Mouse (Mus musculus) layer of hippocampus, adult 9-11 months (tissue): ENCODE measurements at regions not wholly inside any gene's neighbourhood (a gene's known extent, or its start where the extent isn't known, plus 50 kb on each side); places are given as distances from the start of the nearest gene placed in this dataset.

Experiments used
- DNase-seq: peaks from one replicate; pipeline ENCODE4 v3.0.0; 2022

DNA sequence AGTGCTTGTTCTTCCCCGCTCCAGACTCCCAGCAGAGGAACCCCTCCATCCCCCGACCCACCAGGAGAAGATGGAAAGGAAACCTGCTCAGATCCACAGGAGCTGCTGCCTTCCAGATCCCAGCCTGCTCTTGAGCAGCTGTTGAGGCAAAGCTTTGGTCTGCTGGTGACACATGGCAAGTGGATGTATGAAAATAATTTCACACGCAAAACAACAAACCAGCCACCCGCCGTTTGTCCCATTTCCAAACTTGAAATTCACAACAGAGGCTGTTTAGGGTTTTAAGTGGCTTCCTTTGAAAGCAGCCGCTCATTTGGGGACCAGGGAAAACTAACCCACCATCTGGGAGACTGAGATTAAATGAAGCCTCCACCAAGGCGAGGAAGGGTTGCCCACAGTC lies 220.8 kb upstream of the Zdhhc25 start:
- peak; percentile 6 for DNase-seq

DNA sequence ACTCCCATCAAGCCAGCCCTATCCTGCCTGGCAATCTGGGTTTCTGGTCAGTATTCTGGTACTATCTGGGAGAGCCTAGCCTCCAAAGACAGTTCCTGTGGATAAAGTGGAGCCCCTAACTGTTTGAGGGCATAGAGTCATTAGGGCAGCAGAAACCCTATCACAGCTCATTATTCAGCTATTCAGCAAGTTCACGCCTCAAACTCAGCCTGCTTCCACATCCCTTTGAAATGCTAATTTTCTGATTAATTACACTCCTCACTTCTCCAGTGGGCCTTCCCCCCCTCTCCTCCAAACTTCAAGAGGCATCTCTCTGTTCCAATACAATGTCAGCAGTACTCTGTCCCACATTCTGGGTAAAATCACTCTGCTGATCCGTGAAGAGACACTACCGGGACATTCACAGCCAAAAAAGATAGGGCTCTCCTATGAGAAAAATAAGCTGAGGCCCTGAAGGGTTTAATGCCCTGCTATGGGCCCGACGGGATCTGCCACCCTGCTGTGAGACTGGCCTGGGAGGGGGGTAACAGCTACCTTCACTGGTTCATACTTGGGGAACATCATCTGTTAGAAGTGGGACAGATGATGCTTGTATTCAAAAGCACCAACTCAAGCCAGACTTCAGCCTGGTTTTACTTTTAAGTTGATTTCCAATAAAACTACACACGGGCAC lies 220.0 kb upstream of the Zdhhc25 start:
- DNase-seq, result no peak

DNA sequence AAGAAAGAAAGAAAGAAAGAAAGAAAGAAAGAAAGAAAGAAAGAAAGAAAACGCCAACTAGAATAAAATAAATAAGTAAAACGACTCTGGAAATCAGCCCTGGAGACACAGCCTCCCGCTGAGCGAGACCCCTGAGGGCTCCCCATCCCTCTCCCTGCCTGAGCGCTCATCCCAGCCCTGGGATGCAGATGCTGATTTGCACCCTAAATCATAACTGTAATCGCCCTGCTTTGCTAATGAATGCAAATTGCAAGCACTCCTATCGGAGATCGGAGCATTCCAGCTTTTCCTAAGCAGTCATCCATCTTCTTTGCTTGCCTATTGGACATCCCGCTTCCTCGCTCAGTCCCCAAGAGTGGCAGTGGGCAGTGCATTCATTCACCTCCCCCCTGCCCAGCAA lies 218.7 kb upstream of the Zdhhc25 start:
- no peak for DNase-seq

DNA sequence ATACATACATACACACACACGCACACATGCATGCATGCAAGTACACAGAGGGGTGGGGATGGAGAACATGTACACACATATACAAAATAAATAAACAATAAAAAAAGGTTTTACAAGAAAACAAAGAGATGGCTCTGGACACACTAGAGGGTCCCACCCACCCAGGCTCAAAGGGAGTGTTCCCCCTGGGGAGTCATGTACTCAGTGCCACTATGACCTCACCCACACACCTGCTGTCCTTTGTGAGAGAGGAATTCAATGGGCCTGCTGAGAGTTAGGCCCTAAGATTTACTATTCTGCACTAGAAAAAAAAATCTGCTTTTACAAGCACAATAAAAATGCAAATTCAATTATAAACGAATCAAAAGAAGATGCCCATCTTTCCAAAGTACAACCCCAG lies 214.2 kb upstream of the Zdhhc25 start:
- no peak for DNase-seq

DNA sequence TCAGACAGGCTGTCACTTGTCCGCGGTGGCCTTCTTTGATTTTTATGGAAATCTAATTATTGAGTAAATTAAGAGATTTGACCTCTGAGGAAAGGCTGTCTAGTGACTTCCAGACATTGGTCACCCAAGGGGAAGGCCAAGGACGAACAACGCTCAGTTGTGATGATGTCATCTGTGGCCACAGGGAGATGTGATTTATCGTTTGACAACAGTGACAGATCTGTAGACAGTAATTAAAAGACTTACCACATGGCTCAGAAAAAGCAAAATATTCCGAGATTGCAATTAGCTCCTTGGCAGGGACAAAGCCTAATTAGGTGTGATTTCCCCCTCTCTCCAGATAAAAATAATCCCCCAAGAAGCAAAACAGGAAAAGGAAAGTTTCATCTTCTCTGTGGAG lies 213.4 kb upstream of the Zdhhc25 start:
- no peak for DNase-seq

DNA sequence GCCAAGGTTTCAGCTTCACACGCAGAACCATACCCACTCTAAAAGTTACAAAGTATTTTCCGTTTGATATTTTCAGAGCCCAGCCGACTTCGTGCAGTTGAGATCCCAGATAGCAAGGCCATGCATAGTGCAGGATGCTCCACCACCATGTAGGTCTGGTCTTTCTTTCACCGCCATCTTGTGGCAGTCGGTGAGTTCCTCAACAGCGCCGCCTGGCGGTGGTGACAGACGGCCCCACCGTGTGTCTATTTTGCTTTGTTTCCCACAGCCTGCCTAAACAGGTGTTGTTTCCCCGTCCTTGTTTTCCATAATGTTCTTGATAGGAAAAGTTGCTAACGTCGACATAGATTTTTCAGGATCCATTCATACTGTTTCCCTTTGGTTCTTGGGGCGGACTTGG lies 208.3 kb upstream of the Zdhhc25 start:
- no peak for DNase-seq

DNA sequence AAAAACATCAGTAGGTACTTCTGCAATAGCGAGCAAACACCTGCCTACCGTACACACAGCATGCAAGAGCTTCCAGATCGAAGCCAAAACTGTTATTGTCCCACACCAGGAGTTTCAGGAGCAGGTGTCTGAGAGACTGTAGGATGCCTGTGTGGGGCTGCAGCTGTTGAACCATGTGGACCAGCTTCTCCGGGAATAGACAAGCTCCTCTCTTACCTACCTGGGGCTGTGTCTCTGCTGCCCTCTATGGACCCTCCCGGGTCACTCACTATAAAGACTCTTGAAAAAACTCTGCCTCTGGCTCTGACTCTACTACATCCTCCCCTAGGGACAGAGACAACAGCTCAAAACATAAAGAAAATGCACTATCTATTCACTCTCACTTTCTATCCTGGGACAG lies 201.0 kb upstream of the Zdhhc25 start:
- peak; percentile 37 for DNase-seq

DNA sequence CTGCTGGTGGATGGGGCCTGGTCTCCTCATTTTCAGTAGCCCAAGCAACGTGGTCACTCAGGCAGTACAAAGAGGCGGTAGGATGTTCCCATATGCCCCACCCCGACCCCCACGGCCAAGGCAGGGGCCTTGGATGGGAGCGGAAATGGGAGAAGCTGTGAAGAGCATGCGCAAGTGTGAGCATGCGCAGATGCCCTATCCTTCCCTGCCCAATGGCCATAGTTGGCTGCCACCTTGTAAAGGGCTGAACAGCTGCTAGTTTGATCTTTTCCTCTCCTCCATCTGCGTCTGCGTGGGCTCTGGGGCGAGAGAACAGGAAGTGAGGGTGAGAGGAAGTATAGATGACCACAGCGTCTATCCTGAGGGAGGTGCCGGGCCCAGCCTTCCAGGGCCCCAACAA lies 200.1 kb upstream of the Zdhhc25 start:
- DNase-seq, result no peak

DNA sequence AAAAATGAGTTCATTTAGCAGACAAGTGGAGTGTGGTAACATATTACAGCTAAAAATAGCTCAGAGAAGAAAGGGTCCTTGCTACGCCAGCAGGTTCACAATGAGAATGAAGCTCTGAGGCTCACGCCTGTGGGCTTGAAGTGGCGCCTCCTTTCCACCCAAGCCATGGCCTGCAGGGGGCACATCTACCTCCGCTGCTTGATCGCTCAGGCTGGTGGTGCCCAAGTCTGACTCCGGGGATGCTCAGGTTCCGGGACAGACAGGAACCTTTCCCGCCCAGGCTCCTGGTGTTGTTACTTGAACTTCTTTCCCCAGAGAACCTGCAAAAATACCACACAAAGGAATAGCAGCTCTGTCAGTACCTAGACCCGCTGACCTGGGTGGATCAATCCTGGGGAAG lies 199.3 kb upstream of the Zdhhc25 start:
- DNase-seq, result no peak

DNA sequence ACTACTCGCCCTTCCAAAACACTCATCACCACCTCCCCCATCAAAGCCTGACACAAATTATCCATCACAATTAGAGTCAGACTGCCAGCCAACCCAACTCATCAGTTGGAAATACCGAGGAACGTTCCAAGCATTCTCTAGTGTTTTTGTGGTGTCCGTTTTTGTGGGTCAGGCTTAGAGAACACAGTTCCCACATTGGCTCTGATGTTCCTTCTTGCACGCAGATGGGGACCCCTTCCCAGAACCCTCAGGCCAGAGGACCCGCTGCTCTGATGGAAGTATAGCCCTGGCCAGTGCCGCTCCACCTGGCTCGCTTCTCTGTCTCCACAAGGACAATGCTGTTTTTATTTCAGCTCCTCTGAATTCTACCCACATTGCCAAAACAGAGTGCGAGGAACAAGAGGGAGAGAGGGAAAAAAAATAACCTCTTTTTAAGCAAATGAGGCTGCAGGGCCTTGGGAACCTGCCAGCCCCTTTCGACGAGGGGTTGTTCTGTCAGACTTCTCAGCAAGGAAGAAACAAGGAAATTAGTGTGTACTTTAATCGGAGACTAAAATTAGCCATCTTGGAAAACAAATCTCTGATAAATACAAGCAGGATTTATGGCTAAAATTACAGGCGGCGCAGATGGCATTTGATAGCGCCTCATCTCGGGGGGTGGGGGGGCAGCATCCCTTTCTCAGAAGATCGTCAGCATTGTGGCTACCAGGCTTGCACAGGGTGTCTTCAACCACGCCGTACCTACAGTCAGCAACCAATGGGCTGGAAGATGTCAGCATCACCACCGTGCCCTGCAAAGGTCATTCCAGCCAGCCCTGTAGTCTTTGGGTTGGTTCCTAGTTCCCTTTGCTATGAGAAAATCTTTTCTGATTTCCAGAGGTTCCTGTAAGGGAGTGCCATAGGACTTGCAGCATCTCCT lies 191.4 kb upstream of the Zdhhc25 start:
- DNase-seq, result peak; percentile 44

DNA sequence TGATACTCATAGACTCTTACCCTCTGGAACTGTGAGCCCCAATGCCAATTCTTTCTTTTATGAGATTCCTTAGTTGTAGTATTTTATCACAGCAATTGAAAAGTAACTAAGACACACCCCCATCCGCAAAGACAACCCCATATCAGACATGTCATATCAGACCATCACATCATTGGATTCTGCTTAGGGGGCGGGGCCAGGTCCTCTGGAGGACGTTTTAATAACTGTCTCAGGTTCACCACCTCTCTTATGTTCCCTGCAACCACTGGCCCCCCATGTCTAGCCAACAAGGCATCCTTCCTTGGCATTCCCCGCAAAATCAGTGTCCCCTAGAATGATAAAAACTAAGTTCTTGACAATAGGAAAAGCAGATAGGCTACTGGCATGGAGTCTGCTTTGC lies 185.9 kb upstream of the Zdhhc25 start:
- DNase-seq, result no peak

DNA sequence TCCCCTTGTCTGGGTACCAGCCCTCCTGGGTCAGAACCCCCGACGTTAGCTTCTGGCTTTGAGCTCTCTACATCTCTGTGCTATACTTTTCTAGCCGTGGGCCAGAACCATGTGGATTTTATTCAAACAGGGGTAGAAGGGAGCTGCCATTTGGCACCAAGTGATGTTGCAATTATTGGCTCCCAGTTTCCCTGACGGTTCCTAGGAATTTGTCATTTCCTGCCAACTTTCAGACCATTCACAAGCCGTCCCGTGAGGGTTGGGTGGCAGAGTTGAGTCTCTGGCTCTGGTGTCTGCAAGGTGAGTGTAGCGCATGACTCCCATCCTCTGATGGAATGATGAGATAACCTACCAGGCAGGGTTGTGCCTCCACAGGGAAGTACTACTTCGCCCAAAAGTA lies 181.2 kb upstream of the Zdhhc25 start:
- DNase-seq, result no peak

DNA sequence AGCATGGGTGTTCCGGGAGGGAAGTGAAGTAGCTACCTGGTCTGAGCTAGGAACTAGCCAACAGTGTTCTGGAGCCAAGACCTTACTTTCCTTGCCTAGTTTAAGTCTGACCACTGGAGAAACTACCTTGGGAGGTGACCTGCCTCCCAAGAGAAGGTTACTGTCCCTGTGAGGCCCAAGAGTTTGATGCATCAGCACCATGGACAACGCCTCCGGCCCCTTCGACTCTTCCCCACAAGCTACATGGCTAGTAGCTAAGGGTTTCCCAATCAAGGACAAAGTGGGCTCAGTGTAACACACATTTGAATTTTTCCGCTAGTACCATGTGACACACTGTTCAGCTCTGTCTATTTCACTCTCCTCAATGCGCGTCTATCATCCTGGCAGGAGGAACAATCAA lies 171.7 kb upstream of the Zdhhc25 start:
- no peak for DNase-seq

DNA sequence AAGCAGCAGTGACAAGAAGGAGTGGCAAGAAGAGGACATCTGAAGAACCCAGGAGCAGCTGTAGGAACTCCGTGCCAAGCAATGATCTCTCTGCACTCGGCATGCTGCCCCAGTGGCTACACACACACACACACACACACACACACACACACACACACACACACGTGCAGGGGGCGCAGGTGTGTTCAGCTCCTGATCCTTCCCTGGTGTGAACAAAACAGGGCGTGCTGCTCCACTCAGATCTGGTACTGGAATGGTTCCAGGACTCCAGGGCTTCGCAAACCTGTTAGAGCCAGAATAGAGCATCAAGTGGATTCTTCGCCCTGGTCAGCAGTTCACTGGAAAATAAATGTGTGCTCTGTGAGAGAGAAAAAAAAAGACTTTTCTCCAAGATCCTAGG lies 169.2 kb upstream of the Zdhhc25 start:
- DNase-seq, result no peak

DNA sequence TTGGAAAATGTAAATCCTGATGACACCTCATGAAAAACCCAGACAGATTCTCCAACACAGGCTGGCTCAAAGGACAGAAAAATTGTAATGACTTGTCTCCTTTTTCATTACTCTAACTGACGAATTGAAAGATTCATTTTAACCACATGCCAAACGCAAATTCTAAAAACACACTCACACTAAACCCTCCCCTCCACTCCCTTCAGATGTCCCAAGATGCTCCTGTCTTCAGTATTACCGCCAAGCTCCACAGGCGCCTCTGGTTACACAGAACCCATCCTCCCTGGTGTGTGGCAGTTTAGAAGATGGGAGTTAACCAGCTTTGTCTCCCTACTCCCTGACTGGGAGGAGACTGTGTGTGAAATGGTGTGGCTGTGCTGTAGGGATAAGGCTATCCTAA lies 151.8 kb upstream of the Zdhhc25 start:
- DNase-seq, result no peak

DNA sequence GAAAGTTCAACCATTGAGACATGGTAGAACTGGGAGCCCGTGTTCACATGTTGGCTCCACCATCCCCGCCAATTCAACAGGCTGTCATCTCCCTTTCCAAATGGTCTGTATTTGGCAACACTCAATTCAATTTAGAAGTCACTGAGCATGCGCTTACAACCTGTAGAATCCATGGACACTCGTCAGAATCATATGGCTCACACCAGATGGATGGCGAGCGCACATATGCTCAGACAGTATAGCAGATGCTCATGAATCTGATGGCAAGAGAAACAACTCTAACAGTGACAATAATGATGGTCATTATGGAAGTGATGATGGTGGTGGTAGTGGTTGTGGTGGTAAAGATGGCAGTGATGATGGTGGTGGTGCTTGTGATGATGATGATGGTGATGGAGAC lies 148.9 kb upstream of the Zdhhc25 start:
- DNase-seq, result no peak

DNA sequence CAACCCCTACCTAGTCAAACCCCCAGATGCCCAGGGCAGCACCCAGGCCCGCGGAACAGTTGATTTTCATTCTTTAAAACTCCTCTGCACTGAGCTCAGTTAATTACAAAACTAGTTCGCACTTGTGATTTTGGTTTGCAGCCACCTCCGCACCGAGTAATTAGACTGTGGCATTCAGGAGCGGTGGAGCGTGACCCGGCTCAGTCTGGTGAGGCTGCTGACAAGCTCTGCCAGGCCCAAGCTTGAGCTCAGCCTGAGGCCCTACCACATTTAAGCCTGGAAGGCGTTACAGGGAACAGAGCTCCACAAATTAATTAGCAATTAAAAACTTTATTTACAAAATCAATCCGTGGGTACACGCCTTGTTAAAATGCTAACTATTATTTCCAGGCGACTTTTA lies 132.0 kb upstream of the Zdhhc25 start:
- DNase-seq, result peak; percentile 42

DNA sequence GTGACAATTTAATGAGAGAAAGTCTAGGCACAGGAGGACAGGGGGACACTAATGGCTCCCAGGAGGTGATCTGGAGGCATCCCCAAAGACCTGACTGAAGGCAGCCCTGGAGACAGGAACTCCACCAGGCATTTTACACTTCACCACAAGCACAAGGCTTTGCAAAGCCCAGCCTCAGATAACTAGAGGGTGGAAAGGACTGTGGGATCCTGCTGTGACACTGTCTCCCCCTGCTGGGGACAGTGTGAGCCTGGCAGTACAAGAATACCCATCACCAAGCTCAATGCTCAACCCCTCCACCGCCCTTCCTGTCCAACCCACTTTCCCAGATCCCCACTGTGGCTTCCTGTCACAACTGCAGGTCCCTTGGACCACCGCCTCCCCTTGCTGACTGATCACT lies 131.3 kb upstream of the Zdhhc25 start:
- DNase-seq, result peak; percentile 67

DNA sequence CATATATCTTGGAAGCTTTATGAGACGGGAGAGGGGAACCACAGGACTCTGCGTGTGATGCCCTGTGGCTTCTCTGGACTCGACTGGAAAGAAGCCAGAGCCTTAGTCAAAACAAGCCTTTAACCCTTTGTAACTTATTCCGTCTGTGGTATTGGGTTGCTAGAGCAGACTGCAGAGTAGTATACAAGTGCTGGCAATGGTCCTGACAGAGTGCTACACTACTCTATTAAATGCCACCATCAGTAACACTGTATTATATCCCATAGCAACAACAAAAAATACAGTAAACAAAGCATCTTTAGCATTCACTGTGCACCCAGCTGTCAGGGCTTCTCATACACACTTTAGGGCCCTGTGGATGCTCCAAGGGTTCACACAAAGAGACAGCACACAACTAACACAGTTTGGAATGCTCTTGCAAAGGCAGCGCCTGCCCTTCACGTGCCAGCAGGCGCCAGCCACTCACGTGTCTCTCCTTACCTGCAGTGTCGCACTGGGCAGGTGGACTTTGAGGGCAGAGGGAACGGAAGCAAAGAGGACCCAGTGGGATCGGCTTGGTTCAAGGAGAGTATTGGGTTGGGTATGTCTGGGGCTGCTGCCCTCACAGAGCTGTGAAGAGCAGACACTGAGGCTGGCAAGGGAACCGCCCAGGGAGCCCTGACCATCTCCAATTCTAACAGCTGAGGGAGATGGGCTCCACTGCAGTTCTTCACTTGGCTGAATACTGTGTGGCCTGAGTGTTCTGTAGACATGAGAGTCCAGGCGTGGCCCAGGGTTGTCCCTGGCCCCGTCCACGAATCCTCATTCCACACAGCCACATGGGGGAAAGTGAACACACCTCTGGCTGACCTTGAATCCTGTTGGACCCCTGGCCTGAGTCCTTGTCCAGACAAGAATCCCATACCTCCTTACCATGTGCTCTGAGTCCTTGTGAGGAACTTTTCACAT lies 130.3 kb upstream of the Zdhhc25 start:
- DNase-seq, result no peak

DNA sequence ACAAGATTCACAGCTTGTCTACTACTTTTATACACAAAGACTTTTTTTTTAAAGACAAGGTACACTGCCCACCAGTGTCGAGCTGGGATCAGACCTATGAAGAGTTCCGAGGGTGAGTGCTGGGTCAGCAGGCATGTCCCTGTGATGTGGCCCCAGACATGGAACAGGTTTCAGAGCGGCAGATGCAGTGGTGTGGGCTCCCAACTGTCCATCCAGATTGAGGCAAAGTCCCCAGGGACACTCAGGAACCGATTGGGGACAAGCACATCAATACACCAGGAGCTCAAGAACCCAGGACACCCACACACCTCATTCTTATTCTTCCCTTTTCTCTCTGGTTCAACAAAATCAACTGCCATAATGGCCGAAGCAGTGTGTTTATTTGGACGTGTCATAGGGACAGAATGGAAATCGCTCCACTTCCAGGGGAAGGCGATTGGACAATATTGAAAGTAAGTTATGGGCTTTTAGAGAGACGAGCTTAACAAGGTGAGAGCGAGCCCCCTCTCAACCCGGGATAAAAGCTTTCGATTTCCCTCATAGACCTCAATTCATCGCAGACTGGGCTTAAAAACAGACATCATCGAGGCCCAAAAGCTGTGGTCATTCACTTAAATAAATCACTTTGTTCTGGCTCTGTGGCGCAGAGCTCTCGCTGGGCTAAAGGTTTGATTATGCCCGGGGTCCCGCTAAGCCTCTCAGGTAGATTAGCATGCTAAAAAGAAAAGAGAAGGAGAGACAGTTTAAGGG lies 127.6 kb upstream of the Zdhhc25 start:
- DNase-seq, result no peak

DNA sequence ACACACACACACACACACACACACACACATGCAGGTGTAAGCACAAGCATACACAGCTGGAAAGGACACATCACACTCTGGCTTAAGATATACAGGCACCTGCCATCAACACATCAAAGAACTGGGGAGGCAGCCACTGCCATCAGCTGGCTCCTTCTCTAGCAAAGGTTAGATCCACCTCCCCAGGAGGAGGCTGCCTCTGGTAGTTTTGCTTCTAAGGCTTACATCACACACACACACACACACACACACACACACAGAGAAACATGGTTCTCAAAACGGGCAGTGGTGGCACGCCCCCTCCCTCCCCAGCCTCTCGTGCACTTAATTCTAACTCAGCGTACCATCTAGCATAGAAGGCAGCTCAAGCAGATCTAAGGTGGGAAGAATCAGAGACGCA lies 126.9 kb upstream of the Zdhhc25 start:
- DNase-seq, result no peak

DNA sequence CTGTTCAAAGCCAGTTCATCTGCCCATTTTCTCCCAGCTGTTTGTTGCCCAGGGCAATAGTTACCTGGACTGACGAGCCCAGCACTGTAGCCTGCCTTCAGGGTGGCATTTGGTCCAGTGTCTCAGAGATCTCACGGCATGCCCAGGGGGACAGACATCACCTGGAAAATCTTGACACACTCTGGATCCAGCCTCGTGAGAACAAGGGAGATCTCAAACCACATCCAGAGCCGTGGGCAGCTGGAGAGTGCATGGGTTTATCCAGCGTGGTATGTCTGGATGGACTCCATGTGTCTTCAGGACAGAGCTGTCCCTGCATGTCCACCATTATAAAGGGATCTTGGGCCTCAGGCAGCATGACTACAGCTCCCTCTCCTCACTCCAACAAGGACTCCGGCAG lies 116.6 kb upstream of the Zdhhc25 start:
- DNase-seq, result no peak

DNA sequence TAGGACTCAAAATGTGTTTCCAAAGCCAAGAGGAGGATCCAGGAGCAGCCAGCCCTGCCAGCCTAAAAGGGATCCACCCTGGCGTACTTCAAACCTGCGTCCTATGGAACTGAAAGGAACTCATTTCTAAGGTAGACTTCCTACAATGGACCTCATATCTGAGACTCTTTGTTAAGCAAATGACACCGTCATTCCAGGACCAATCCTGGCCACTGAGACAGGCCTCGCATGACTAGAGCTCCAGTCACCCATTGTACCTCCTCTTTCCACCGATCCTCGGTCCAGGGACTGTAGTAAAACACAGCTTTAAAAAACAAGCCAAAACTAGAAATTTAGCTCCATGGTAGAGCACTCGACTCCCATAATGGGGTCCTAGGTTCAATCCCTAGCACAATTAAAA lies 110.4 kb upstream of the Zdhhc25 start:
- DNase-seq, result no peak
